Mouse (Mus musculus) small intestine, adult 2 months (tissue): Measurements from ENCODE around the gene Krtap5-1.

Experiments used
- CTCF ChIP-seq: fragments of 200-500 bp; IDR thresholded peaks from 2 replicates; pipeline ENCODE4 v1.5.1; 2012; ENCODE audit warnings: low read depth, mild to moderate bottlenecking, control low read depth, inconsistent platforms, low read length, moderate library complexity, mixed read lengths; ENCODE audit not compliant: insufficient replicate concordance, insufficient read length; ENCODE audit errors: extremely low read depth
- POLR2A ChIP-seq: fragments of 200-500 bp; IDR thresholded peaks from 2 replicates; pipeline ENCODE4 v1.6.1; 2012; ENCODE audit warnings: low read depth, mild to moderate bottlenecking, control low read depth, inconsistent platforms, low read length, moderate library complexity

- TF ChIP-seq CTCF, result no peak
- no peak for TF ChIP-seq POLR2A
Observed at GRCm38 (mm10) chr7:142323396-142324117, 26.6 kb upstream of the Krtap5-1 start.
